Mouse (Mus musculus): Measurements from ENCODE around the gene Lmod3.

DNA sequence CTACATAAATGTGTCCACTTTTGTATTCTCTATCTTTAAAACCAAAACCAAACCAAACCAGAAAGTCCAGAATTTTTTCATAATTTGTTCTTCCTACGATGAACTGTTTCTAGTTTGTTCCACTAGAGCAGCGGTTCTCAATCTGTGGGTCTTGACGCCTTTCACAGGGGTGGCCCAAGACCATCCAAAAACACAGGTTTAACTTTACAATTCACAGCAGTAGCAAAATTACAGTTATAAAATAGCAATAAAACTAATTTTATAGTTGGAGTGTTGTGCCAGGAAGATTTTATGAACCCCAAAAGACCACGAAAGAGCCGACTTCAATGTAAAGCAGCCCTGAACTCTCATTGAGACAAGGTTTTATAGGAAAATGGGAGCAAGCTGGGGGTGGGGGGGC is 16.5 kb downstream of the Lmod3 start:
- TF ChIP-seq CTCF (IDR thresholded peaks at IDR 0.05; ENCODE audit: low read depth) (no peak), EP300 (IDR thresholded peaks at IDR 0.05; ENCODE audit: low read depth) (no peak)

Data from heart, postnatal 0 days (tissue).